Mouse (Mus musculus) kidney, postnatal 0 days (tissue): ENCODE data around the gene Tbc1d30. TPM values are rescaled to one million over a fixed set of nuclear protein-coding genes. Genes with fewer than 3 reads are reported as not detected.

Experiments
- ATAC-seq: fragments of 200-750 bp; cut with Nextera tagmentation; replicated peaks from 2 replicates; pipeline ENCODE4 v1.8.0; 2017; ENCODE audit warnings: low read depth, moderate number of reproducible peaks, moderate TSS enrichment, moderate library complexity; ENCODE audit not compliant: low FRiP score
- DNase-seq: peaks from one replicate; pipeline ENCODE4 v3.0.0-alpha.2; 2016; ENCODE audit warnings: low spot score
- H3K27ac ChIP-seq: fragments of 300-500 bp; sonication (generic); 2 replicates; pipeline ENCODE4 v1.5.1; 2014; ENCODE audit warnings: mild to moderate bottlenecking
- H3K27me3 ChIP-seq: fragments of 300-500 bp; sonication (generic); 2 replicates; pipeline ENCODE4 v1.6.1; 2014; ENCODE audit warnings: low read length, mixed read lengths; ENCODE audit not compliant: insufficient read depth
- H3K36me3 ChIP-seq: fragments of 300-500 bp; sonication (generic); 2 replicates; pipeline ENCODE4 v1.6.1; 2014; ENCODE audit warnings: low read length, mixed read lengths; ENCODE audit not compliant: insufficient read depth
- H3K4me1 ChIP-seq: fragments of 300-500 bp; sonication (generic); replicated peaks from 2 replicates; pipeline ENCODE4 v1.6.1; 2014; ENCODE audit warnings: antibody characterized with exemption, low read length, mixed read lengths; ENCODE audit not compliant: insufficient read depth
- H3K4me2 ChIP-seq: fragments of 300-500 bp; sonication (generic); 2 replicates; pipeline ENCODE4 v1.6.1; 2014; ENCODE audit warnings: mild to moderate bottlenecking, low read length, moderate library complexity, mixed read lengths
- H3K4me3 ChIP-seq: fragments of 300-500 bp; sonication (generic); replicated peaks from 2 replicates; pipeline ENCODE4 v1.5.1; 2014; ENCODE audit warnings: low read depth, low read length
- H3K9ac ChIP-seq: fragments of 300-500 bp; sonication (generic); 2 replicates; pipeline ENCODE4 v1.6.1; 2014; ENCODE audit warnings: low read depth, low read length
- H3K9me3 ChIP-seq: fragments of 300-500 bp; sonication (generic); replicated peaks from 2 replicates; pipeline ENCODE4 v1.6.1; 2016; ENCODE audit warnings: low read length, inconsistent platforms, mixed read lengths
- CTCF ChIP-seq: IDR thresholded peaks from 2 replicates; pipeline ENCODE4 v1.5.1; 2016; ENCODE audit warnings: antibody characterized with exemption, low read depth, mild to moderate bottlenecking, moderate library complexity
- WGBS: fragments of 180-500 bp; shearing (Covaris S2); extraction: QIAGEN DNeasy Blood & Tissue Kit; methylation state at CpG from one replicate; pipeline ENCODE4 v1.1.7; 2014; 5-methylcytosine and 5-hydroxymethylcytosine counted together
- polyA plus RNA-seq: library from polyadenylated mRNA; unstranded; fragments of >200 nt; fragmentation: Nextera tagmentation; extraction: Ambion mirVana; gene quantifications from 2 replicates; pipeline ENCODE4 v1.2.1, GENCODE M21; 2015

Gene Tbc1d30
- polyA plus RNA-seq, 1 experiment from 2014 or later: 0.53 TPM

DNA sequence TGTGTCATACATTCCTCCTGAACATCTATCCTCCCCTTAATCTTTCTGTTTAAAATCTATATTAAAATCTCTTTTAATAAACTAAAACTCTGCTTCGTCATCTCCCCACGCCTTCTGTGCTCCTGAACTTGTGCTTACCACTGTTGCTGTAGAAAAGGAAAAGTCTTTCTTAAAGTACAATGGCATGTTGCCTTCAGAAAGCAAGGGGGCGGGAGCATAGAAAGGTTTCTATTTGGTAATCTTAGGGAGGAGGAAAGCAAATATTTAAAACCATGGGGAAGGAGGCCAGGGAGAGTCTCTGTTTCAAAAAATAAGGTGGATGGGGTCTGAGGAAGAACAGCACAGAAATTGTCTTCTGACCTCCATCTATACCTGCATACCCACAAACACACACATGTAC is 38.0 kb downstream of the Tbc1d30 start:
- peaks cover 25% of the 10 kb centered on the region for H3K27me3 ChIP-seq
- H3K9me3 ChIP-seq: no peaks in the 10 kb centered on the region
- no peak overlapping the region for H3K9ac ChIP-seq
- no peak overlapping the region for H3K27ac ChIP-seq
- no peak for TF ChIP-seq CTCF
- ATAC-seq: no peak
- 89% methylated on average over 3 of the region's 3 CpGs for WGBS
- H3K4me2 ChIP-seq: no peak overlapping the region
- H3K4me1 ChIP-seq: peaks cover 11% of the 10 kb centered on the region
- no peak for DNase-seq
- H3K36me3 ChIP-seq: no peaks in the 10 kb centered on the region
- H3K4me3 ChIP-seq: no peak overlapping the region

DNA sequence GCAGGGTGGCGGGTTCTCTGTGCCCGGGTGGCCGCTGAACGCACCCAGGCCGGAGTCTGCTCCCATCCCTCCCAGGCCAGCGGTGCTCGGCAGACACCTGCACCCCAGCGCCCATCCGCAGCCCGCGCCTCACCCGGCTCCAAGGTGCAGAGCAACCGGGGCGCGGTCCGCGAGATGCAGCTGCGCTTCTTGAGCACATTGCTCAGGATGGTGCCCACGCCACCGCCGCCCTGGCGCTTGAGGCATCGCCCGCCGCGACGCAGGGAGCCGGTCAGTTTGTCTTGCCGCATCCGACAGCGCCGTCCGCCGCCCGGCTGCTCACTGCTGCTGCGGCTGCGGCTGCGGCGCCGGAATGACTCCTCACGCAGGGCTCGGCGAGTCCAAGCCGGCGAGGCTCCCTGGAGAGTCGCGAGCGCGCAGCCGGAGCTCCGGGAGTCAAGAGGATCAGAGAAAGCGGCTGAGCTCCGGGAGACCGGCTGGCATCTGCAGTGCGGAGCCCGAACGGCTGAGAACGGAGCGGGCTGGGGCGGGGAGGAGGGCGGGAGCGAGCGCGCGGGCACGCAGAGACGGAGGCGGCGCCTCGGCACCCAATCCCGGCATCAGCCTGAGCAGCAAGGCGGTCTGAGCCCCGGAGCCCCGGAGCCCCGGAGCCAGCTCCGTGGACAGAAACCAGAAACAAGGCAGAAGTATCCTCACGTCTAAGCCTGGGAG is 40.4 kb downstream of the Tbc1d30 start:
- H3K4me2 ChIP-seq: peak overlapping the region; percentile 95
- WGBS: under 1% methylated on average over 77 of the region's 77 CpGs
- H3K4me1 ChIP-seq: peaks cover 11% of the 10 kb centered on the region
- H3K4me3 ChIP-seq: peak overlapping the region; percentile 54
- H3K36me3 ChIP-seq: no peaks in the 10 kb centered on the region
- H3K9me3 ChIP-seq: no peaks in the 10 kb centered on the region
- DNase-seq (peak; percentile 37), ATAC-seq (peak; percentile 54; the same call in 1 of the 2 replicates)
- peaks cover 25% of the 10 kb centered on the region for H3K27me3 ChIP-seq
- no peak overlapping the region for H3K27ac ChIP-seq
- 0 out of 2 replicates have a peak overlapping the region, but pooled peaks have one; percentile 25 for H3K9ac ChIP-seq
- no peak for TF ChIP-seq CTCF

DNA sequence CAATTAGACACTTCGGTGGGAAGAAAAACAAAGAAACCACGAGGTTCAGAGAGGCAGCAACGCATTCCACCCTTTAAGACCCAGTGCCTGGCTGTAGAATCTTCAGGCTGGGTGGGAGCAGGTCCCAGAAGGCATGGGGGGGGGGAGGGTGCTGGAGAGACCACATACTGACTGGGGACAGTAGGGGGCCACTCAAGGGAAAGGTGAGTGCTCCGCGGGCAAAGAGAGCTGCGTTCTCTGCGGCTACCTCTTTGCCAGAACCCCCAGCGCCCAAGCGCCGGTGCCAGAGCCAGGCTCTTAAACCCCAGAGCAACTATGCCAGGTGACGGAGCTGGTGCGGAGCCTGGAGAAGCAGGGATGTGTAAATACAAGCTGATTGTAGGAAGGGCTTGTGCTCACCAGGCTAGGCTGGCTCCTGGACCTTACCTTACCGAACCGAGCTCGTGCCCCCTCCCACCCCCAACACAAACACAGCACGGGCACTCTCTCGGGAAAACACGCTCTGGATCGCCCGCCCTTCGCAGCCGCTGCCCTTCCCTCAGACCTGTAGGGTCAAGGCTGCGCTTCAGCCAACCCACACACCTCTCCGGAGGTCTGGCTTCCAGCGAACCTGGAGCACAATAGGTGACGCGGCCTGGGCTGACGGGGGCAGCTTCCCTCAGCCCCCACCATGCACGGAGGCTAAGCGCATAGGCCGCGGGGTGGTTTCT is 41.1 kb downstream of the Tbc1d30 start:
- Histone ChIP-seq H3K27me3 (peaks cover 25% of the 10 kb centered on the region), H3K36me3 (no peaks in the 10 kb centered on the region), H3K9me3 (no peaks in the 10 kb centered on the region), H3K4me3 (peak overlapping the region; percentile 54), H3K4me2 (peak overlapping the region; percentile 95), H3K27ac (no peak overlapping the region), H3K9ac (0 out of 2 replicates have a peak overlapping the region, but pooled peaks have one; percentile 25), H3K4me1 (peaks cover 11% of the 10 kb centered on the region)
- 2% methylated on average over 32 of the region's 32 CpGs for WGBS
- peak; percentile 30; the same call in 1 of the 2 replicates for ATAC-seq
- no peak for DNase-seq
- TF ChIP-seq CTCF: no peak

DNA sequence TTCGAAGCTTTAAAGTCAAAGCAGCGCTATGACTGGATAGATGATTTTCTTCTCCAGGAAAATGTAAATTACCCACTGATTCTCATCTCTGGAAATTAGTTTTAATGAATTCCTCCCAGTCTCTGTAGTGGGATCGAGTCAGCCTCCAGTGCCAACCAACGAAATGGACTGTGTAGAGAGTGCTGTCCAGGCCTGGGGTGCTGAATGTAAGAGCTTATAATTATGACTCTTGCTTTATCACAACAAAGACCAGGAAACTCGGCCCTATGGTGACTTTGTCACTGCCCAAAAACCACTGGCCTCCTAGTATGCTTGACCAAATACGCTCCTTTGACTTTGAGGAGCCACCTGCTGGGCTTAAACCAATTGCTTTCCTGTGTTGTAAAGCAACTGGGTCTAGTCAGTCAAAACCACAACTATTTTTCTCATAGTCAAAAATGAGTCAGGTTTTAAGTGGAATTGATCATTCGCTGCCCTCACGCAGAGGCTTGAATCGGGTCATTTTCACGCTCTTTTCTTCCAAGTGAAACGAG is 41.9 kb downstream of the Tbc1d30 start:
- Histone ChIP-seq H3K9me3 (no peaks in the 10 kb centered on the region), H3K36me3 (no peaks in the 10 kb centered on the region), H3K9ac (no peak overlapping the region), H3K4me1 (peaks cover 11% of the 10 kb centered on the region), H3K27ac (no peak overlapping the region), H3K4me3 (no peak overlapping the region), H3K4me2 (no peak overlapping the region), H3K27me3 (peaks cover 25% of the 10 kb centered on the region)
- no peak for TF ChIP-seq CTCF
- peak; percentile 51 for DNase-seq
- ATAC-seq: no peak
- WGBS: 23% methylated on average over 11 of the region's 11 CpGs

DNA sequence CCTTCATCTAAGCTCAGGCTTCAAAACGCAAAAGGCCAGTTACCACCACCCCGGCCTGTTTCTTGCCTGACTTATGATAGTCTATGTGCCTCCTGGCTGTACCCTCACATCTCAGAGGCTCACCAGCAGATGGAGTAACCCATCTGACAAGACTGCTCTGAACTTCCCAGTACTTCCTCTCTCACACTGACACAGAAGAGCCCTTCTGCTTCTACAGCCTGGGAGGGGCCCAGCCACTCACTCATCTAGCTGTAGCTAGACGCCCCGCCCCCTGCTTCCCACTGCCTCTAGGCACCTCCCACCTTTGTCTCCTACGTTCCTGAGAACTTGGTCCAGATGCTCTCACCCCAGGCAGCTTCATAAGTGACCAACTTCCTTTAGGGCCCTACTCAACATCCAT is 45.6 kb downstream of the Tbc1d30 start:
- Histone ChIP-seq H3K9me3 (no peaks in the 10 kb centered on the region), H3K36me3 (no peaks in the 10 kb centered on the region), H3K27ac (no peak overlapping the region), H3K9ac (no peak overlapping the region), H3K27me3 (peaks cover 8% of the 10 kb centered on the region), H3K4me3 (no peak overlapping the region), H3K4me2 (no peak overlapping the region), H3K4me1 (peaks cover 9% of the 10 kb centered on the region)
- DNase-seq (peak; percentile 53), ATAC-seq (peak; percentile 40; the same call in 1 of the 2 replicates)
- peak; percentile 41; the same call in 1 of the 2 replicates for TF ChIP-seq CTCF
- WGBS: 26% methylated on average over 5 of the region's 5 CpGs

DNA sequence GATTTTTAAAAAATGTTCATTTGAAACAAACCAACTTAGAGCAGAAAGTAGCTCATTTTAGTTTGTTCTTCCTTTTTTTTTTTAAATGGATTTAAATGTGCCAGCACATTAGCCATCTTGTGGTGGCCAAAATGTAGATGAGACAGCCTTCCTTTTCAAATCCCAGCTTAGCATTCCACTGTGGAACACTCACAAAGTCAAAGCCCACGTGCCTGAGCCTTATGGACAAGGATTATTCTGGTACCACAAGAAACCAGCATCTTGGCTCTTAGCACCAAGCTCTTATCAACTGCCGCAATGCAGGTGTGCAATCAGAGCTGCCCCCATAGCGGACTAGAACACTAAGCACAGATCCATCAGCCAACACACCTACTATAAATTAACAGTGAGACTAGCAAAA is 47.5 kb downstream of the Tbc1d30 start:
- H3K4me3 ChIP-seq: no peak overlapping the region
- H3K4me1 ChIP-seq: no peaks in the 10 kb centered on the region
- H3K27ac ChIP-seq: no peak overlapping the region
- TF ChIP-seq CTCF: no peak
- no peak for DNase-seq
- H3K9me3 ChIP-seq: no peaks in the 10 kb centered on the region
- no peaks in the 10 kb centered on the region for H3K36me3 ChIP-seq
- no peak for ATAC-seq
- H3K4me2 ChIP-seq: no peak overlapping the region
- H3K27me3 ChIP-seq: no peaks in the 10 kb centered on the region
- no peak overlapping the region for H3K9ac ChIP-seq
- 76% methylated on average over 3 of the region's 3 CpGs for WGBS
